ENCODE assay signal across 14 mouse cellular contexts in genomic region chr11:51554590-51554989, GRCm38 (mm10). TPM values are rescaled to one million over a fixed set of nuclear protein-coding genes. Genes with fewer than 3 reads are reported as not detected.
DNase-seq lines count a peak whose midpoint lies in the region; ATAC-seq and TF ChIP-seq lines count a peak whose summit lies in the region.
"Had no signal": no experiment of that assay in that cellular context is flagged by ENCODE, and none has a peak within 500 bp of the region (broad histone marks: within the 10 kb centered on the region; RNA-seq: fewer than 3 reads in every experiment).

No protein-coding gene starts in this region.

- DNase-seq in ES-E14 (ENCODE audit: low read depth, low spot score) (no peak), NIH3T3 (ENCODE audit: low read depth) (peak; percentile 25)
- DNase-seq in forebrain, postnatal 0 days: peak; percentile 36
- DNase-seq in adrenal gland, postnatal 36 days: no peak
- DNase-seq in gastrocnemius, postnatal 4 days (ENCODE audit: low spot score in 2 of 2): no peak
- no peak for DNase-seq in thymus, postnatal 0 days (ENCODE audit: low spot score)
- DNase-seq: adrenal gland, postnatal 10 days; heart, postnatal 10 days; kidney, postnatal 4 days had no signal

- no peak overlapping the region for H3K27ac ChIP-seq in kidney, embryonic 15.5 days
- no peak overlapping the region for H3K27ac ChIP-seq in kidney, embryonic 14.5 days (ENCODE audit: low read depth, low read length)
- no peak overlapping the region for H3K27ac ChIP-seq in ES-E14 (ENCODE audit: insufficient read depth, low read depth, low read length, poor library complexity, severe bottlenecking)
- no peak overlapping the region for H3K27ac ChIP-seq in forebrain, postnatal 0 days (ENCODE audit: low read depth, low read length)
- H3K27ac ChIP-seq: left cerebral cortex, adult 2 months; liver, embryonic 15.5 days had no signal

- H3K4me1 ChIP-seq in kidney, embryonic 15.5 days: peaks cover 18% of the 10 kb centered on the region
- peaks cover 12% of the 10 kb centered on the region for H3K4me1 ChIP-seq in kidney, embryonic 14.5 days (ENCODE audit: control insufficient read depth, insufficient read depth, low read length)
- H3K4me1 ChIP-seq in ES-E14 (ENCODE audit: control insufficient read depth in 2 of 2, insufficient read depth in 2 of 2, low read length in 2 of 2, poor library complexity in 1 of 2): no peaks in the 10 kb centered on the region
- no peaks in the 10 kb centered on the region for H3K4me1 ChIP-seq in forebrain, postnatal 0 days (ENCODE audit: insufficient read depth)

- 74% methylated on average over 8 of the region's 10 CpGs for WGBS in kidney, embryonic 15.5 days
- 74% methylated on average over 9 of the region's 10 CpGs for WGBS in kidney, embryonic 14.5 days
- WGBS in forebrain, postnatal 0 days: 70% methylated on average over 10 of the region's 10 CpGs

- in situ Hi-C loops in ES-E14 (cut with MboI; ENCODE audit: low sequenced_read_pairs in 2 of 2, unreplicated experiment in 2 of 2): no loop called here

- no peak overlapping the region for H3K4me3 ChIP-seq in kidney, embryonic 15.5 days (replicated peaks)
- H3K4me3 ChIP-seq in kidney, embryonic 14.5 days (ENCODE audit: low read length): no peak overlapping the region
- H3K4me3 ChIP-seq in ES-E14 (ENCODE audit: insufficient read depth in 1 of 2, low read depth in 1 of 2, low read length in 2 of 2, poor library complexity in 1 of 2, severe bottlenecking in 1 of 2): no peak overlapping the region
- peak overlapping the region; percentile 3; the same call in 1 of the 2 replicates for H3K4me3 ChIP-seq in forebrain, postnatal 0 days (ENCODE audit: low read depth, low read length)
- H3K4me3 ChIP-seq: left cerebral cortex, adult 2 months; liver, embryonic 15.5 days had no signal

- ATAC-seq in kidney, embryonic 15.5 days (replicated peaks; ENCODE audit: low FRiP score): no peak
- no peak for ATAC-seq in kidney, embryonic 14.5 days (ENCODE audit: low FRiP score, low TSS enrichment)
- ATAC-seq in forebrain, postnatal 0 days: no peak; the same call in 1 of the 2 replicates
- ATAC-seq: intestine, embryonic 16.5 days had no signal

- no peaks in the 10 kb centered on the region for H3K9me3 ChIP-seq in kidney, embryonic 15.5 days (replicated peaks)
- no peaks in the 10 kb centered on the region for H3K9me3 ChIP-seq in kidney, embryonic 14.5 days (ENCODE audit: control insufficient read depth, low read length)
- no peaks in the 10 kb centered on the region for H3K9me3 ChIP-seq in ES-E14 (ENCODE audit: control insufficient read depth, insufficient read depth, low read depth, low read length)
- H3K9me3 ChIP-seq in forebrain, postnatal 0 days (ENCODE audit: low read length): no peaks in the 10 kb centered on the region
- H3K9me3 ChIP-seq: liver, embryonic 15.5 days had no signal

- H3K4me2 ChIP-seq in kidney, embryonic 15.5 days: 0 out of 2 replicates have a peak overlapping the region, but pooled peaks have one; percentile 12
- no peak overlapping the region for H3K4me2 ChIP-seq in kidney, embryonic 14.5 days (replicated peaks; ENCODE audit: low read depth, low read length)
- H3K4me2 ChIP-seq in forebrain, postnatal 0 days (ENCODE audit: low read depth): no peak overlapping the region
- H3K4me2 ChIP-seq: liver, embryonic 15.5 days had no signal

- no peak for TF ChIP-seq CTCF in forebrain, postnatal 0 days (IDR thresholded peaks at IDR 0.05; ENCODE audit: low read depth)

- H3K36me3 ChIP-seq in kidney, embryonic 15.5 days: no peaks in the 10 kb centered on the region
- no peaks in the 10 kb centered on the region for H3K36me3 ChIP-seq in kidney, embryonic 14.5 days (ENCODE audit: control insufficient read depth, insufficient read depth, low read length)
- H3K36me3 ChIP-seq in ES-E14 (ENCODE audit: control insufficient read depth, insufficient read depth, low read length, poor library complexity, severe bottlenecking): no peaks in the 10 kb centered on the region
- H3K36me3 ChIP-seq in forebrain, postnatal 0 days (ENCODE audit: insufficient read depth): no peaks in the 10 kb centered on the region
- H3K36me3 ChIP-seq: liver, embryonic 15.5 days had no signal

- H3K27me3 ChIP-seq in kidney, embryonic 15.5 days: no peaks in the 10 kb centered on the region
- no peaks in the 10 kb centered on the region for H3K27me3 ChIP-seq in kidney, embryonic 14.5 days (ENCODE audit: control insufficient read depth, insufficient read depth, low read length)
- H3K27me3 ChIP-seq in forebrain, postnatal 0 days (ENCODE audit: insufficient read depth, low read length): no peaks in the 10 kb centered on the region
- H3K27me3 ChIP-seq: liver, embryonic 15.5 days had no signal

- H3K9ac ChIP-seq in kidney, embryonic 15.5 days: no peak overlapping the region
- no peak overlapping the region for H3K9ac ChIP-seq in kidney, embryonic 14.5 days (ENCODE audit: low read depth, low read length)
- H3K9ac ChIP-seq in ES-E14 (ENCODE audit: insufficient read depth, low read depth, low read length, poor library complexity, severe bottlenecking): no peak overlapping the region
- no peak overlapping the region for H3K9ac ChIP-seq in forebrain, postnatal 0 days
- H3K9ac ChIP-seq: liver, embryonic 15.5 days had no signal

TF ChIP-seq in ES-E14, 5 proteins besides CTCF, POLR2A, EP300 and RAD21:
- no peak for TF ChIP-seq MAFK (IDR thresholded peaks at IDR 0.05; ENCODE audit: insufficient read depth, low read depth, low read length)
- TF ChIP-seq ZNF384 (IDR thresholded peaks at IDR 0.05; ENCODE audit: low read depth, low read length): 0 out of 2 replicates have a peak, but pooled peaks have one; percentile 46
- TF ChIP-seq ZC3H11A (IDR thresholded peaks at IDR 0.05; ENCODE audit: borderline replicate concordance, low read depth, low read length): no peak
- peak; percentile 48; the same call in 1 of the 2 replicates for TF ChIP-seq HCFC1 (IDR thresholded peaks at IDR 0.05; ENCODE audit: borderline replicate concordance, insufficient read depth, low read length)
TF ChIP-seq in ES-E14: peak in this region for 2.

RNA-seq across cellular contexts. Expression of gene Phykpl, which starts 30.0 kb away (rescaled TPM):
- 22.2 and 23.1 TPM in 2 replicates for polyA plus RNA-seq in kidney, embryonic 15.5 days (2015; fragmentation: Nextera tagmentation; extraction: Ambion mirVana)
- polyA plus RNA-seq in kidney, embryonic 14.5 days (2014; fragmentation: Nextera tagmentation; extraction: Ambion mirVana): 15.9 and 23.2 TPM in 2 replicates
- 23.4 and 27.4 TPM in 2 replicates for total RNA-seq in ES-E14 (2012; rRNA removed)
- 5.6 and 7.9 TPM in 2 replicates for total RNA-seq in forebrain, postnatal 0 days (2014; rRNA removed)
- 6.7 and 8.4 TPM in 2 replicates for polyA plus RNA-seq in forebrain, postnatal 0 days (2015; fragmentation: Nextera tagmentation; extraction: Ambion mirVana)
- total RNA-seq in adrenal gland, postnatal 36 days (2021): 10 to 100 TPM; 20.6 to 26.3 TPM
- total RNA-seq in gastrocnemius, postnatal 4 days (2021): 10 to 100 TPM; 18.7 to 20.9 TPM
- 13.0 and 15.0 TPM in 2 replicates for polyA plus RNA-seq in thymus, postnatal 0 days (2015; fragmentation: Nextera tagmentation; extraction: Ambion mirVana)

RNA-seq across cellular contexts. Expression of gene Hnrnpab, which starts 52.1 kb away (rescaled TPM):
- 443 and 447 TPM in 2 replicates for polyA plus RNA-seq in kidney, embryonic 15.5 days (2015; fragmentation: Nextera tagmentation; extraction: Ambion mirVana)
- polyA plus RNA-seq in kidney, embryonic 14.5 days (2014; fragmentation: Nextera tagmentation; extraction: Ambion mirVana): 628 and 680 TPM in 2 replicates
- total RNA-seq in ES-E14 (2012; rRNA removed): 334 and 505 TPM in 2 replicates
- total RNA-seq in forebrain, postnatal 0 days (2014; rRNA removed): 324 and 364 TPM in 2 replicates
- 350 and 374 TPM in 2 replicates for polyA plus RNA-seq in forebrain, postnatal 0 days (2015; fragmentation: Nextera tagmentation; extraction: Ambion mirVana)
- 100 to 1,000 TPM; 315 to 322 TPM for total RNA-seq in adrenal gland, postnatal 36 days (2021)
- 100 to 1,000 TPM; 218 to 241 TPM for total RNA-seq in gastrocnemius, postnatal 4 days (2021)
- 505 and 542 TPM in 2 replicates for polyA plus RNA-seq in thymus, postnatal 0 days (2015; fragmentation: Nextera tagmentation; extraction: Ambion mirVana)

Comparison
In these comparisons a context has a peak if more than half of its experiments do, and no peak if none do; other contexts are left out.
1. DNase-seq: peak in NIH3T3 (single experiment) and forebrain, postnatal 0 days (single experiment); none in ES-E14 (single experiment), adrenal gland, postnatal 36 days (0 of 2), gastrocnemius, postnatal 4 days (0 of 2) and thymus, postnatal 0 days (single experiment).